Mouse (Mus musculus) bone marrow, adult 2 months (tissue): ENCODE measurements at regions not wholly inside any gene's neighbourhood (a gene's known extent, or its start where the extent isn't known, plus 50 kb on each side); places are given as distances from the start of the nearest gene placed in this dataset.

Source experiments
- CTCF ChIP-seq: fragments of 200-500 bp; IDR thresholded peaks from 2 replicates; pipeline ENCODE4 v1.5.1; 2011; ENCODE audit warnings: low read length, control low read depth; ENCODE audit not compliant: control insufficient read depth, insufficient read depth
- POLR2A ChIP-seq: fragments of 200-500 bp; IDR thresholded peaks from 2 replicates; pipeline ENCODE4 v1.6.1; 2011; ENCODE audit warnings: low read depth, mild to moderate bottlenecking, control low read depth, low read length, borderline replicate concordance; ENCODE audit not compliant: control insufficient read depth

DNA sequence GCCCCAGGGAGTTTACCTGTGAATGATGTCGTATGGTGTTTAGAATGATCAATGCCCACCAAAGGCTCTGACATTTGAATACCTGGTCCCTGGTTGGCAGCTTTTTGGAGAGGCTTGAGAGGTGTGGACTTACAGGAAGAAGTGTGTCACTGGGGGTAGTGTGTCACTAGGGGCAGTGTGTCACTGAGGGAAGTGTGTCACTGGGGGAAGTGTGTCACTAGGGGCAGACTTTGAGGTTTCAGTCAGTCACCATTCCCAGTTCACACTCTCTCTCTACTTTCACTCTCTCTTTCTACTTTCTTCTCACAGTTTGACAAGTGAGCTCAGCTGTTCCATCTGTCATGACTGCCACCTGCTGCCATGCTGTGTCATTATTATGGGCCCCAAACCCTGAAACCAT, 52.0 kb upstream of the Ccnd1 start:
- peak; percentile 31; the same call in 1 of the 2 replicates for TF ChIP-seq CTCF
- TF ChIP-seq POLR2A: no peak
